17 mouse cellular contexts compared by ENCODE assay signal in the genomic region with DNA sequence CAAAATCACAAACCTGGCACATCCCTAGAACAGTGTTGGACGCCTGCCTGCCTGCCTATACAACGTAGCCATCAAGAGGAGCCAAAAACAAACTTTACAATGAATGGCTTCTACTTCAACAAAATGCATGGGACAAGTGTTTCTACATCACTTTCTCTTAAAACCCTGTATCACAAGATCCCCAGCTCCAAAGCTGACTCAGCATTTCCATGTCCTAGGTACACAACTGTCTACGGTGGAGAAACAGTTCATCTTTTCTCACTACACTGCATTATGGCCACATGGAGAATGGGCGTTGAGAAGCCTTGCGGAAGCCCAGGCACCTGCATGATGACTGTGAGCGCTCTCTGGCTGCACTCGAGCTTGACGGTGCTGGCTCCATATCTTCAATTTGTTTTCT.
"Had no signal": no experiment of that assay in that cellular context is flagged by ENCODE, and none has a peak within 500 bp of the region (broad histone marks: within the 10 kb centered on the region; RNA-seq: fewer than 3 reads in every experiment).

No protein-coding gene starts in this region.

- H3K4me3 ChIP-seq: neural tube, embryonic 12.5 days; neural tube, embryonic 13.5 days; neural tube, embryonic 15.5 days; stomach, embryonic 15.5 days had no signal

- H3K27me3 ChIP-seq: neural tube, embryonic 12.5 days; neural tube, embryonic 13.5 days; neural tube, embryonic 15.5 days; stomach, embryonic 15.5 days had no signal

- H3K9me3 ChIP-seq: neural tube, embryonic 12.5 days; neural tube, embryonic 13.5 days; neural tube, embryonic 15.5 days; stomach, embryonic 15.5 days had no signal

- DNase-seq: retina, postnatal 1 day; right cerebral cortex, adult 18-20 months; right cerebral cortex, postnatal 14 days; right cerebral cortex, postnatal 25 days; right cerebral cortex, postnatal 4 days; spleen, adult 18-20 months; thymus, adult 18-20 months; thymus, adult 2 months; thymus, postnatal 14 days; thymus, postnatal 25 days; thymus, postnatal 36 days; thymus, postnatal 4 days had no signal

- H3K27ac ChIP-seq: neural tube, embryonic 12.5 days; neural tube, embryonic 13.5 days; neural tube, embryonic 15.5 days; stomach, embryonic 15.5 days; stomach, postnatal 0 days had no signal

- H3K4me2 ChIP-seq: neural tube, embryonic 12.5 days; neural tube, embryonic 13.5 days; neural tube, embryonic 15.5 days; stomach, embryonic 15.5 days had no signal

- H3K9ac ChIP-seq: neural tube, embryonic 12.5 days; neural tube, embryonic 13.5 days; neural tube, embryonic 15.5 days; stomach, embryonic 15.5 days had no signal

- H3K4me1 ChIP-seq: neural tube, embryonic 12.5 days; neural tube, embryonic 13.5 days; neural tube, embryonic 15.5 days; stomach, embryonic 15.5 days had no signal
